Mouse (Mus musculus) midbrain, embryonic 13.5 days (tissue): ENCODE results near the gene Madd. TPM values are rescaled to one million over a fixed set of nuclear protein-coding genes. Genes with fewer than 3 reads are reported as not detected.

Source experiments
- ATAC-seq: fragments of 200-750 bp; cut with Nextera tagmentation; 2 replicates; pipeline ENCODE4 v1.8.0; 2017; ENCODE audit warnings: mild to moderate bottlenecking, moderate TSS enrichment, moderate library complexity
- H3K27ac ChIP-seq: fragments of 300-500 bp; sonication (generic); 2 replicates; pipeline ENCODE4 v1.5.1; 2015; ENCODE audit warnings: inconsistent platforms, mild to moderate bottlenecking, moderate library complexity
- H3K27me3 ChIP-seq: fragments of 300-500 bp; sonication (generic); 2 replicates; pipeline ENCODE4 v1.6.1; 2015; ENCODE audit warnings: mild to moderate bottlenecking, inconsistent platforms
- H3K36me3 ChIP-seq: fragments of 300-500 bp; sonication (generic); 2 replicates; pipeline ENCODE4 v1.6.1; 2015; ENCODE audit warnings: mild to moderate bottlenecking, inconsistent platforms
- H3K4me1 ChIP-seq: fragments of 300-500 bp; sonication (generic); replicated peaks from 2 replicates; pipeline ENCODE4 v1.6.1; 2015; ENCODE audit warnings: inconsistent platforms
- H3K4me2 ChIP-seq: fragments of 300-500 bp; sonication (generic); replicated peaks from 2 replicates; pipeline ENCODE4 v1.6.1; 2015; ENCODE audit warnings: moderate library complexity, mild to moderate bottlenecking, inconsistent platforms
- H3K4me3 ChIP-seq: fragments of 300-500 bp; sonication (generic); replicated peaks from 2 replicates; pipeline ENCODE4 v1.5.1; 2015; ENCODE audit warnings: mild to moderate bottlenecking, inconsistent platforms
- H3K9ac ChIP-seq: fragments of 300-500 bp; sonication (generic); replicated peaks from 2 replicates; pipeline ENCODE4 v1.6.1; 2015; ENCODE audit warnings: mild to moderate bottlenecking, inconsistent platforms
- H3K9me3 ChIP-seq: fragments of 300-500 bp; sonication (generic); 2 replicates; pipeline ENCODE4 v1.6.1; 2016; ENCODE audit warnings: mild to moderate bottlenecking, inconsistent platforms
- WGBS: fragments of 180-500 bp; shearing (Covaris S2); methylation state at CpG from one replicate; pipeline ENCODE4 v1.1.7; 2015; 5-methylcytosine and 5-hydroxymethylcytosine counted together
- polyA plus RNA-seq: library from polyadenylated mRNA; unstranded; fragments of >200 nt; fragmentation: Nextera tagmentation; extraction: Ambion mirVana; gene quantifications from 2 replicates; pipeline ENCODE4 v1.2.1, GENCODE M21; 2015

The Madd gene
- polyA plus RNA-seq, 1 experiment from 2014 or later = 58.0 TPM

DNA sequence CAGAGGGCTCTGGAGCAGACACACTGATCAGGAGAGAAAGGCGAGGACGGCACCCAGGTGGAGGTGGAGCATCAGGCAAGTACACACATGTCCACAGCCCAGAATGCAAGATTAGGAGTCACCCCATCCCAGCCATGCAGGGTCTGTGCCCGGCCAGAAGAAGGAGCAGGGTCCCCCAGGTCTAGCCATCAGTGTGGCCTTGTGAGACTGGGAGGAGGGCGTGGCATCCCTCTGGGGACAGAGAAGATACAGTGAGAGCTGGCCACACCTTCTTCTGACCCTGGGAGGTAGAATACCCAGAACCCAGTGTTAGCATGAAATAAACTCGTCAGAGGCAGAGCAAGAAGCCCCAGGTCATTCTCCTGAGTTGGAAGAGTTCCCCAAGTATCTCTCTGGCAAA, 44.3 kb downstream of the Madd start:
- ATAC-seq = no peak
- Histone ChIP-seq H3K27me3 (no peaks in the 10 kb centered on the region), H3K36me3 (peaks cover 79% of the 10 kb centered on the region), H3K4me2 (no peak overlapping the region), H3K27ac (no peak overlapping the region), H3K4me1 (no peaks in the 10 kb centered on the region), H3K4me3 (no peak overlapping the region), H3K9ac (no peak overlapping the region), H3K9me3 (no peaks in the 10 kb centered on the region)
- 73% methylated on average over 5 of the region's 5 CpGs for WGBS

- H3K4me3 ChIP-seq = no peak overlapping the region
- no peak overlapping the region for H3K9ac ChIP-seq
- H3K27ac ChIP-seq = no peak overlapping the region
- ATAC-seq = no peak
- H3K4me1 ChIP-seq = no peaks in the 10 kb centered on the region
- no peaks in the 10 kb centered on the region for H3K9me3 ChIP-seq
- H3K4me2 ChIP-seq = no peak overlapping the region
- 81% methylated on average over 6 of the region's 6 CpGs for WGBS
- H3K27me3 ChIP-seq = no peaks in the 10 kb centered on the region
- H3K36me3 ChIP-seq = peaks cover 62% of the 10 kb centered on the region
Observed at GRCm38 (mm10) chr2:91137481-91137880, 46.2 kb downstream of the Madd start.

GRCm38 (mm10) chr2:91136513-91137412, 46.9 kb downstream of the Madd start:
- Histone ChIP-seq H3K36me3 (peaks cover 55% of the 10 kb centered on the region), H3K9ac (no peak overlapping the region), H3K27ac (no peak overlapping the region), H3K27me3 (no peaks in the 10 kb centered on the region), H3K4me3 (no peak overlapping the region), H3K4me2 (no peak overlapping the region), H3K9me3 (no peaks in the 10 kb centered on the region), H3K4me1 (no peaks in the 10 kb centered on the region)
- WGBS = 90% methylated on average over 11 of the region's 11 CpGs
- ATAC-seq = no peak

DNA sequence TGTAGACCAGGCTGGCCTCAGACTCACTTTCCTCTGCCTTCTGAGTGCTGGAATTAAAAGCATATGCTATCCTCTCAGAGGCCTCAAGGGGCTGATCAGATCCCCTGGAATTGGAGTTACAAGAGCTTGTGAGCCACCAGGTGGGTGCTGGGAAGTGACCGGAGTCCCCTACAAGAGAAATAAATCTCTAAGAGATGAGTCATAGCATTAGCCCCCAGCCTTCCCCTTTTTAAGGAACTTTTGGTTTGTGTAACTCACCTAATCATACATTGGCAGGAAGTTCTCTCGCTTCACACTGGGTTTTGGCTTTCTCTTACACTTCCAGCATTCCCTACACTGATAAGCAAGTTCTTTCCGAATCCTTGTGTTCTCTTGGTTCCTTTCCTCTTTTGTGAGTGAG, 51.6 kb downstream of the Madd start:
- 89% methylated on average over 3 of the region's 3 CpGs for WGBS
- Histone ChIP-seq H3K4me3 (no peak overlapping the region), H3K9ac (no peak overlapping the region), H3K36me3 (peaks cover 8% of the 10 kb centered on the region), H3K4me2 (no peak overlapping the region), H3K4me1 (no peaks in the 10 kb centered on the region), H3K27me3 (no peaks in the 10 kb centered on the region), H3K9me3 (no peaks in the 10 kb centered on the region), H3K27ac (no peak overlapping the region)
- ATAC-seq = no peak

DNA sequence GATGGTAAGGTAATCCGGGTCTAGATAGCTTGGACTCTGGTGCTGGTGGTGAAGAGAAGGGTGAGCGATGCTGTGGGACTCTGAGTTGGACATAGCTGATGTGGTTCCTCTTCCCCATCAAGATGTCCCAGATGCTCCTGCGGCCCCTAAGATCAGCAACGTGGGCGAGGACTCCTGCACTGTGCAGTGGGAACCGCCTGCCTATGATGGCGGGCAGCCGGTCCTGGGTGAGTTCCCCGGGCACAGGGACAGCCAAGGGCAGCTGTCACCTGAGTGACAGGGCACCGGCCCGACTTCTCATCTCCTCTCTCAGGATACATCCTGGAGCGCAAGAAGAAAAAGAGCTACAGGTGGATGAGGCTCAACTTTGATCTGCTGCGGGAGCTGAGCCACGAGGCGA, 52.4 kb downstream of the Madd start:
- H3K4me3 ChIP-seq = no peak overlapping the region
- no peaks in the 10 kb centered on the region for H3K27me3 ChIP-seq
- no peak overlapping the region for H3K4me2 ChIP-seq
- 88% methylated on average over 15 of the region's 15 CpGs for WGBS
- H3K4me1 ChIP-seq = no peaks in the 10 kb centered on the region
- no peak for ATAC-seq
- no peaks in the 10 kb centered on the region for H3K9me3 ChIP-seq
- H3K36me3 ChIP-seq = peaks cover under 1% of the 10 kb centered on the region; the same call in 1 of the 2 replicates
- H3K9ac ChIP-seq = no peak overlapping the region
- no peak overlapping the region for H3K27ac ChIP-seq

GRCm38 (mm10) chr2:91130126-91130525, 53.5 kb downstream of the Madd start:
- ATAC-seq = no peak
- no peak overlapping the region for H3K4me2 ChIP-seq
- H3K27ac ChIP-seq = no peak overlapping the region
- 93% methylated on average over 6 of the region's 6 CpGs for WGBS
- H3K36me3 ChIP-seq = no peaks in the 10 kb centered on the region
- no peaks in the 10 kb centered on the region for H3K4me1 ChIP-seq
- H3K4me3 ChIP-seq = no peak overlapping the region
- no peaks in the 10 kb centered on the region for H3K27me3 ChIP-seq
- H3K9ac ChIP-seq = no peak overlapping the region
- no peaks in the 10 kb centered on the region for H3K9me3 ChIP-seq

DNA sequence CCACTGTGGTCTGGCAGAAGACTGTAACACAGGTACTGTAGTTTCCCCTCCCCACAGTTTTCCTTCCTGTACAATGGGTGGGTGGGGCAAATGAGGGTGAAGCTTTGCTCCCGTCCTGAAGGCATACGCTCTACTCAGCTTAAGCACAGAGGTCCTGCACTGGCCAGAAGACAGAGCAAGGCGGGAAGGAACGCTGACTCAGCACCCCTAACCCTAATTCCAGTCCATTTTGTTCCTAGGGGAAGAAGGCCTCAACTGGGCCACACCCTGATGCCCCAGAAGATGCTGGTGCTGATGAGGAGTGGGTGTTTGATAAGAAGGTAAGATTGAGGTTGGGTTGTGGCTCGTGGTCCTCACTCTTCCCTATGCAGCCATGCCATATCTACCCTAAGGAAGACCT, 54.9 kb downstream of the Madd start:
- H3K9ac ChIP-seq = no peak overlapping the region
- WGBS = 77% methylated on average over 5 of the region's 5 CpGs
- H3K27ac ChIP-seq = no peak overlapping the region
- no peaks in the 10 kb centered on the region for H3K27me3 ChIP-seq
- H3K4me2 ChIP-seq = no peak overlapping the region
- no peaks in the 10 kb centered on the region for H3K36me3 ChIP-seq
- no peak for ATAC-seq
- no peaks in the 10 kb centered on the region for H3K4me1 ChIP-seq
- H3K9me3 ChIP-seq = no peaks in the 10 kb centered on the region
- no peak overlapping the region for H3K4me3 ChIP-seq

DNA sequence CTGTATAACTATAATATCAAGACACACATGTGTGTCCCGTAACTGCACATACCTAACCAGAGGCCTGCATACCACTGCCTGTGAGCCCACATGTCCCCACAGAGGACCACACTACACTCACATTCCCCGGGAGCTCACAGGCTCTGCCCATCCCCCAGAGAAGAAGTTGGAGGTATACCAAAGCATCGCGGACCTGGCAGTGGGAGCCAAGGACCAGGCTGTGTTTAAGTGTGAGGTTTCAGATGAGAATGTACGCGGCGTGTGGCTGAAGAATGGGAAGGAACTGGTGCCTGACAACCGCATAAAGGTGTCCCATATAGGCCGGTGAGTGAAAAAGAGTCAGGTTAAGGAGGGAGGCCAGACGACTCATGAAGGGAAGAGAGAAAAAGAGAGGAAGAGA, 58.5 kb downstream of the Madd start:
- Histone ChIP-seq H3K9me3 (no peaks in the 10 kb centered on the region), H3K4me2 (no peak overlapping the region)
- no peak for ATAC-seq

DNA sequence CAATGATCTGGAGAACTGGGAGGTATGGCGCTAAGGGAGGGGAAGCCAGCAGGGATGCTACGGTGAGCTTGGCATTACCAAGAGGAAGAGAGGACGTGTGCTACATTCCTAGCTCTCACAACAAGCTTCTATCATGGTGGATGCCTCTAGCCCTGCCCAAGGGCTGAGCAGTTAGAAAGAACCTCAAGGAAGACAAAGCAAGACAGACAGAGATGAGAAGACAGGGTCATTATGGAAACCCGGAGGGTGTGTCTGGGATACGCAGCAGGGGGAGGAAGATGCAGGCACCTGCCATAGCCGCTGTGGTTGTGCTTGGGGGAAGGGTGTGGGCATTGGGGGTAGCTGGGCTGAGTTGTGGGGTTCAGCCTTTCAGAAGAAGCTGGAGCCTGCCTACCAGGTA, 60.1 kb downstream of the Madd start:
- ATAC-seq = no peak
- Histone ChIP-seq H3K27me3 (no peaks in the 10 kb centered on the region; the same call in 1 of the 2 replicates), H3K36me3 (no peaks in the 10 kb centered on the region), H3K9ac (no peak overlapping the region), H3K27ac (no peak overlapping the region), H3K4me1 (no peaks in the 10 kb centered on the region), H3K4me3 (no peak overlapping the region), H3K4me2 (no peak overlapping the region), H3K9me3 (no peaks in the 10 kb centered on the region)
- WGBS = 82% methylated on average over 6 of the region's 6 CpGs

More for the DNA sequence above, 58.5 kb downstream of the Madd start:
- H3K27me3 ChIP-seq = no peaks in the 10 kb centered on the region; the same call in 1 of the 2 replicates
- H3K4me3 ChIP-seq = no peak overlapping the region
- WGBS = 89% methylated on average over 10 of the region's 10 CpGs
- no peak overlapping the region for H3K27ac ChIP-seq
- no peaks in the 10 kb centered on the region for H3K4me1 ChIP-seq
- H3K9ac ChIP-seq = no peak overlapping the region
- H3K36me3 ChIP-seq = no peaks in the 10 kb centered on the region

GRCm38 (mm10) chr2:91121497-91121896, 62.1 kb downstream of the Madd start:
- H3K36me3 ChIP-seq = no peaks in the 10 kb centered on the region
- WGBS = 70% methylated on average over 8 of the region's 8 CpGs

DNA sequence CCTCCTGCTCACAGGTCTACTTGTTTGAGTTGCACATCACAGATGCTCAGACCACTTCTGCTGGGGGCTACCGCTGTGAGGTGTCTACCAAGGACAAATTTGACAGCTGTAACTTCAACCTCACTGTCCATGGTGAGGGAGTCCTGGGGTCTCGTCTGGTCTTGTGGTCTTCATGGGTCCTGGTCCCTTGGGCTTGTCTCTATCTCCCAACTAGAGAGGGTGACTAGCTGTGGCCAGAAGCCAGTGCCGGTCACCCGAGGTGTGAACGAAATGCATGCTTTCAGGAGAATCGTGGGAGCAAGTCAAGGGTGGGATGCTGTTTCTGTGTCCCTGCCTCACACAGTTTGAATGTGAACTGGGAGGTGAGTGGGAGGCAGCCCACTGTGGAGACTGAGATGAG, 62.6 kb downstream of the Madd start:
- WGBS = 88% methylated on average over 6 of the region's 6 CpGs
- no peak overlapping the region for H3K9ac ChIP-seq
- no peak overlapping the region for H3K4me3 ChIP-seq
- ATAC-seq = no peak
- no peaks in the 10 kb centered on the region for H3K4me1 ChIP-seq
- H3K4me2 ChIP-seq = no peak overlapping the region
- no peak overlapping the region for H3K27ac ChIP-seq
- no peaks in the 10 kb centered on the region; the same call in 1 of the 2 replicates for H3K27me3 ChIP-seq
- no peaks in the 10 kb centered on the region for H3K36me3 ChIP-seq
- no peaks in the 10 kb centered on the region for H3K9me3 ChIP-seq

More at GRCm38 (mm10) chr2:91121497-91121896, 62.1 kb downstream of the Madd start:
- Histone ChIP-seq H3K4me1 (no peaks in the 10 kb centered on the region), H3K9me3 (no peaks in the 10 kb centered on the region), H3K9ac (no peak overlapping the region), H3K27me3 (no peaks in the 10 kb centered on the region; the same call in 1 of the 2 replicates), H3K4me3 (no peak overlapping the region), H3K27ac (no peak overlapping the region), H3K4me2 (no peak overlapping the region)
- ATAC-seq = no peak

GRCm38 (mm10) chr2:91120261-91120671, 63.4 kb downstream of the Madd start:
- H3K9me3 ChIP-seq = no peaks in the 10 kb centered on the region
- no peak overlapping the region for H3K4me3 ChIP-seq
- peaks cover 4% of the 10 kb centered on the region for H3K4me1 ChIP-seq
- no peak overlapping the region for H3K9ac ChIP-seq
- H3K27me3 ChIP-seq = peaks cover 4% of the 10 kb centered on the region; the same call in 1 of the 2 replicates
- no peak overlapping the region for H3K27ac ChIP-seq
- ATAC-seq = no peak
- H3K36me3 ChIP-seq = no peaks in the 10 kb centered on the region
- WGBS = 66% methylated on average over 6 of the region's 6 CpGs
- H3K4me2 ChIP-seq = no peak overlapping the region
